Mouse (Mus musculus): ENCODE measurements at regions not wholly inside any gene's neighbourhood (a gene's known extent, or its start where the extent isn't known, plus 50 kb on each side); places are given as distances from the start of the nearest gene placed in this dataset.

DNA sequence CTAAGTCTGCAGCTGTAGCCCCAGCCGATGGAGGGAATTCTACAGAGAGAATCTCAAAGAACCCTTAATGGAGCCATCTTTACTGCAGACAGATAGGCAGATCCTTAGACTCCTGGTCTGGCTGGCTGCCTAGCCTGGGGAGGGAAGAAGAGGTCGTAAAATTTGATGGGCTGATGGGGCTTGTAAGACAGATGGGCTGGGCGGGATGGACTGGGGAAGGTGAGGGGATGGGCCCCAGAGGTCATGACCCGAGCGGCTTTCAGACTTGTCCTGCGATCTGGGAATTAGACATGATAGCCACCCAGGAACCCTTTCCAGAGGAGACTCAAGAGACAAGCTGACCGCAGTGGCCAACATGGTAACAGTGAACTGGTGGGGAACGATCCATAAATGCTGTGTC lies 107.1 kb downstream of the Gadd45g start:
- TF ChIP-seq POLR2A (IDR thresholded peaks at IDR 0.05; ENCODE audit: insufficient read depth, low read depth, low read length) (no peak), CTCF (IDR thresholded peaks at IDR 0.05; ENCODE audit: insufficient read depth, low read depth, low read length) (no peak)

Measured in olfactory bulb, adult 2 months (tissue).